Mouse (Mus musculus): ENCODE data around the gene Mfn1. TPM values are rescaled to one million over a fixed set of nuclear protein-coding genes. Genes with fewer than 3 reads are reported as not detected.

Gene Mfn1
- 1 to 10 TPM; 6.1 to 9.9 TPM for polyA plus RNA-seq (2017; shearing (Covaris generic))

GRCm38 (mm10) chr3:32529303-32529898 is at the start of gene Mfn1:
Gene Mfn1, plus strand, starts transcription at chr3:32529465.
- peak; percentile 100 for ATAC-seq

GRCm38 (mm10) chr3:32479961-32480360 is 49.3 kb upstream of the Mfn1 start:
- ATAC-seq: no peak

- no peak for ATAC-seq
These were observed 46.2 kb upstream of the Mfn1 start for GRCm38 (mm10) chr3:32483035-32483434.

GRCm38 (mm10) chr3:32486543-32486942 is 42.7 kb upstream of the Mfn1 start:
- ATAC-seq: no peak

- no peak for ATAC-seq
These were observed 41.1 kb upstream of the Mfn1 start for GRCm38 (mm10) chr3:32488172-32488571.

- ATAC-seq: no peak
These were observed 39.0 kb upstream of the Mfn1 start for GRCm38 (mm10) chr3:32490076-32490927.

- no peak for ATAC-seq
These were observed 38.3 kb upstream of the Mfn1 start for GRCm38 (mm10) chr3:32490928-32491315.

- ATAC-seq: no peak
These were observed 36.9 kb upstream of the Mfn1 start, which contains the start of gene Kcnmb3 for GRCm38 (mm10) chr3:32492097-32493090. Gene Kcnmb3, minus strand, starts transcription at chr3:32492231.

GRCm38 (mm10) chr3:32494387-32495087 is 34.7 kb upstream of the Mfn1 start:
- ATAC-seq: no peak

GRCm38 (mm10) chr3:32495088-32495770 is 34.0 kb upstream of the Mfn1 start:
- ATAC-seq: no peak

GRCm38 (mm10) chr3:32495856-32496710 is 33.2 kb upstream of the Mfn1 start:
- no peak for ATAC-seq

- ATAC-seq: no peak
These were observed 32.6 kb upstream of the Mfn1 start for GRCm38 (mm10) chr3:32496711-32497070.

- no peak for ATAC-seq
These were observed 28.9 kb upstream of the Mfn1 start for GRCm38 (mm10) chr3:32500346-32500745.

GRCm38 (mm10) chr3:32505841-32506240 is 23.4 kb upstream of the Mfn1 start:
- ATAC-seq: no peak

GRCm38 (mm10) chr3:32506366-32507225 is 22.7 kb upstream of the Mfn1 start:
- ATAC-seq: no peak

GRCm38 (mm10) chr3:32508666-32509324 is 20.5 kb upstream of the Mfn1 start:
- ATAC-seq: peak; percentile 60

GRCm38 (mm10) chr3:32509496-32510374 is 19.5 kb upstream of the Mfn1 start, which contains the start of gene Zfp639:
Gene Zfp639, plus strand, starts transcription at chr3:32510259.
- ATAC-seq: peak; percentile 2

All from activated CD4-positive, CD25-positive, alpha-beta regulatory T cell, adult 4 months (primary cell).